Mouse (Mus musculus) midbrain, embryonic 13.5 days (tissue): ENCODE results near the gene Itch. TPM values are rescaled to one million over a fixed set of nuclear protein-coding genes. Genes with fewer than 3 reads are reported as not detected.

Source experiments
- ATAC-seq: fragments of 200-750 bp; cut with Nextera tagmentation; 2 replicates; pipeline ENCODE4 v1.8.0; 2017; ENCODE audit warnings: mild to moderate bottlenecking, moderate TSS enrichment, moderate library complexity
- H3K27ac ChIP-seq: fragments of 300-500 bp; sonication (generic); 2 replicates; pipeline ENCODE4 v1.5.1; 2015; ENCODE audit warnings: inconsistent platforms, mild to moderate bottlenecking, moderate library complexity
- H3K27me3 ChIP-seq: fragments of 300-500 bp; sonication (generic); 2 replicates; pipeline ENCODE4 v1.6.1; 2015; ENCODE audit warnings: mild to moderate bottlenecking, inconsistent platforms
- H3K36me3 ChIP-seq: fragments of 300-500 bp; sonication (generic); 2 replicates; pipeline ENCODE4 v1.6.1; 2015; ENCODE audit warnings: mild to moderate bottlenecking, inconsistent platforms
- H3K4me1 ChIP-seq: fragments of 300-500 bp; sonication (generic); replicated peaks from 2 replicates; pipeline ENCODE4 v1.6.1; 2015; ENCODE audit warnings: inconsistent platforms
- H3K4me2 ChIP-seq: fragments of 300-500 bp; sonication (generic); replicated peaks from 2 replicates; pipeline ENCODE4 v1.6.1; 2015; ENCODE audit warnings: moderate library complexity, mild to moderate bottlenecking, inconsistent platforms
- H3K4me3 ChIP-seq: fragments of 300-500 bp; sonication (generic); replicated peaks from 2 replicates; pipeline ENCODE4 v1.5.1; 2015; ENCODE audit warnings: mild to moderate bottlenecking, inconsistent platforms
- H3K9ac ChIP-seq: fragments of 300-500 bp; sonication (generic); replicated peaks from 2 replicates; pipeline ENCODE4 v1.6.1; 2015; ENCODE audit warnings: mild to moderate bottlenecking, inconsistent platforms
- H3K9me3 ChIP-seq: fragments of 300-500 bp; sonication (generic); 2 replicates; pipeline ENCODE4 v1.6.1; 2016; ENCODE audit warnings: mild to moderate bottlenecking, inconsistent platforms
- WGBS: fragments of 180-500 bp; shearing (Covaris S2); methylation state at CpG from one replicate; pipeline ENCODE4 v1.1.7; 2015; 5-methylcytosine and 5-hydroxymethylcytosine counted together
- polyA plus RNA-seq: library from polyadenylated mRNA; unstranded; fragments of >200 nt; fragmentation: Nextera tagmentation; extraction: Ambion mirVana; gene quantifications from 2 replicates; pipeline ENCODE4 v1.2.1, GENCODE M21; 2015

Itch gene
- polyA plus RNA-seq, 1 experiment from 2014 or later = 57.5 TPM

DNA sequence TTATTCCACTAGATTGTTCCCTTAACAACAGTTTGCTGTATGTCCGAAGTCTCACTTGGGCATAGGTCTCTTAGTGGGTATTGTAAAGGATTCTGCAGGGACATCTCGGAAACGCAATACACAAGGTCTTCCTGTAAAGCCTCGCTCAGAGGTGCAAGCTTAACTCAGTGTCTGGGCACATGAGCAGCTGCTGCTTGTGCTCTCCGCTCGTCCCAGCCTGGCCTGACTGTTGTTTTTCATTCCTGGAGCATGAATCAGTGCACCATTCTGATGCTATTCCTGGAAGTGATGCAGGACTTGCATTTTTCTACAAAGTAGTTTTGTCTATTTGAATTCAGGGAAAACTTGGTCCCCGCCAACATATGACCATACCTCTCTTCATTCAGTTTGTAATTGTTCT is 91.4 kb downstream of the Itch start:
- Histone ChIP-seq H3K4me3 (no peak overlapping the region), H3K27ac (no peak overlapping the region), H3K4me2 (no peak overlapping the region), H3K4me1 (no peaks in the 10 kb centered on the region), H3K9me3 (no peaks in the 10 kb centered on the region), H3K36me3 (peaks cover 75% of the 10 kb centered on the region), H3K27me3 (no peaks in the 10 kb centered on the region), H3K9ac (no peak overlapping the region)
- 90% methylated on average over 7 of the region's 7 CpGs for whole genome bisulfite sequencing
- no peak for ATAC-seq

DNA sequence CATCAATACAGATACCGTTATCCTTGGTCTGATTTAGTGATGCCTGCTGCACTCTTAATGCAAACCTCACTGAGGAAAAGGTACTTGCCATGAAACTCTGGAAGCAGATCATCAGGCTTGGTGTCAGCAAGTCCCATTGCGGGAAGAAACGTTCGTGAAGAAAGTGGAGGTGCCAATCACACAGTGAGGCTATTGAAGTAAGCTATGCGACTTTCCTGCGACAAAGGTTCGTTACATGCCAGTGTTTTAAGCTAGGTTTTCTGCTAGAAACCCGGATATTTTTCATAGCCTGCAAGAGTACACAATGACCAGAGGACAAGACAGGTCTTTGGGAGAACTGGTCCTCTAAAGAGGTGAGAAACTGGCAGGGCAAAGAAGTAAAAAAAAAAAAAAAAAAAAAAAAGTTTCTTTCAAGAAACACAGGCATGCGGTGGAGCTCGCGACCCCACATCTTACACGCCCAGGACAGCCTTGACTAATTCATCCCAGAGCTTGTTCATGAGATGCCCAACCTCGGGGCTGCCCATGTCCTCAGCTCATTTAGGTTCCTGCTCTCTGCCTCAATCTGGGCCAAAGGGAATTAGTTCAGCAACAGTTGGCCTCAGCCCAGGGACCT is 102.5 kb downstream of the Itch start:
- Histone ChIP-seq H3K27ac (peak overlapping the region; percentile 88), H3K9ac (peak overlapping the region; percentile 84), H3K4me1 (peaks cover 30% of the 10 kb centered on the region), H3K27me3 (no peaks in the 10 kb centered on the region), H3K4me3 (peak overlapping the region; percentile 79), H3K9me3 (no peaks in the 10 kb centered on the region), H3K4me2 (peak overlapping the region; percentile 95), H3K36me3 (peaks cover 5% of the 10 kb centered on the region; the same call in 1 of the 2 replicates)
- ATAC-seq = peak; percentile 95
- WGBS = 5% methylated on average over 13 of the region's 13 CpGs

- peak; percentile 100 for ATAC-seq
- H3K4me3 ChIP-seq = peak within 1 kb of the TSS; percentile 79
- H3K27ac ChIP-seq = peak within 1 kb of the TSS; percentile 88
- peaks cover 30% of the 10 kb centered on the region for H3K4me1 ChIP-seq
- H3K36me3 ChIP-seq = peaks cover 10% of the 10 kb centered on the region
- H3K9me3 ChIP-seq = no peaks in the 10 kb centered on the region
- peak within 1 kb of the TSS; percentile 84 for H3K9ac ChIP-seq
- under 1% methylated on average over 50 of the region's 50 CpGs for WGBS
- H3K4me2 ChIP-seq = peak within 1 kb of the TSS; percentile 95
- H3K27me3 ChIP-seq = no peaks in the 10 kb centered on the region
Measured at GRCm38 (mm10) chr2:155236362-155236992, 103.2 kb downstream of the Itch start, which contains the start of gene Dynlrb1. Gene Dynlrb1 (plus strand): TSS chr2:155236533.

DNA sequence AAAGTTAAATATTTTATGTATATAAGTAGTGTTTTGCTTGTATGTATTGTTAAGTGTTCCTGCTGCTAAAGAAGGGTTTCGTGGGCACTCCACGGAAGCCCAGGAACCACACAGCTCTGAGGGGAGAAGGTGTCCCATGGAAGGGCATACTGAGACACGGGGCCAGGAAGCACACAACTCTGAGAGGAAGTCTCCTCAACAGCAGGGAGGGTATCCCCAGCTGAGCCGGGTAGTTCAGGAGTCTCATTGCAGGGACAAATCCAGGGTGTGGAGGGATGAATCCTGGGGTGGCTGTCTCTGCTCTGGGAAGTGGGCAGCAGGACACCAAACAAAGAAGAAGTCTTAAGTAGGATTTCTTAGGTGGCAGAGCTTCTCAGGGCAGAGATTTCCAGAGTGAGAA is 104.0 kb downstream of the Itch start:
- H3K36me3 ChIP-seq = peaks cover 11% of the 10 kb centered on the region
- WGBS = 15% methylated on average over 4 of the region's 4 CpGs
- no peaks in the 10 kb centered on the region for H3K27me3 ChIP-seq
- peak overlapping the region; percentile 95 for H3K4me2 ChIP-seq
- H3K27ac ChIP-seq = no peak overlapping the region
- H3K4me1 ChIP-seq = peaks cover 30% of the 10 kb centered on the region
- ATAC-seq = no peak
- no peaks in the 10 kb centered on the region for H3K9me3 ChIP-seq
- peak overlapping the region; percentile 84 for H3K9ac ChIP-seq
- peak overlapping the region; percentile 79 for H3K4me3 ChIP-seq

DNA sequence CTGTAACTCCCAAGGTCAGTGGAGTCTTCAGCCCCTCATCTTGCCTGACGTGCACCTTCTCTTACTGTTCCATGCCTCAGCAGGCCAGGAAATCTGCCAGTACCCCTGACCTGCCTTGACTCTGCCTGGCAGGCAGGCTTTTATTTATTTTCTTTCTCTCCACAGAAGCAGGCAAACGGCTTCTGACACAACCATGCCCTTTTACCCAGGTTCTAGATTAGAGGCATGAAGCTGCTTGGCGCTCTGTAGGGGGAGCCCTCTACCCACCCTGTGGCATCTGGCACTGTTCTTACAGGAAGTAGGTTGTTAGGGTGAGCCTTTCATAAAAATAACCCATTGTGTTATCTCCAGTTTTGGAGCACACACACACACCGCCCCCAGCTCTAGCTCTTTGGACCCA is 107.6 kb downstream of the Itch start:
- WGBS = 89% methylated on average over 4 of the region's 4 CpGs
- no peaks in the 10 kb centered on the region for H3K27me3 ChIP-seq

GRCm38 (mm10) chr2:155242296-155242855 is 109.1 kb downstream of the Itch start:
- Histone ChIP-seq H3K4me3 (no peak overlapping the region), H3K9ac (no peak overlapping the region), H3K27me3 (no peaks in the 10 kb centered on the region), H3K9me3 (no peaks in the 10 kb centered on the region), H3K4me1 (peaks cover 20% of the 10 kb centered on the region), H3K27ac (no peak overlapping the region), H3K4me2 (no peak overlapping the region), H3K36me3 (peaks cover 59% of the 10 kb centered on the region)
- WGBS = 87% methylated on average over 7 of the region's 7 CpGs
- no peak for ATAC-seq

More for the DNA sequence above, 107.6 kb downstream of the Itch start:
- H3K4me1 ChIP-seq = peaks cover 23% of the 10 kb centered on the region
- H3K36me3 ChIP-seq = peaks cover 46% of the 10 kb centered on the region
- no peak overlapping the region for H3K4me2 ChIP-seq
- H3K9ac ChIP-seq = no peak overlapping the region
- H3K4me3 ChIP-seq = no peak overlapping the region
- H3K9me3 ChIP-seq = no peaks in the 10 kb centered on the region
- ATAC-seq = no peak
- H3K27ac ChIP-seq = no peak overlapping the region

GRCm38 (mm10) chr2:155246231-155246630 is 112.9 kb downstream of the Itch start:
- no peak overlapping the region for H3K27ac ChIP-seq
- no peak overlapping the region for H3K4me3 ChIP-seq
- H3K9ac ChIP-seq = no peak overlapping the region
- ATAC-seq = no peak
- H3K9me3 ChIP-seq = no peaks in the 10 kb centered on the region
- no peaks in the 10 kb centered on the region for H3K4me1 ChIP-seq
- no peaks in the 10 kb centered on the region for H3K27me3 ChIP-seq
- WGBS = 93% methylated on average over 4 of the region's 4 CpGs
- H3K4me2 ChIP-seq = no peak overlapping the region
- H3K36me3 ChIP-seq = peaks cover 90% of the 10 kb centered on the region

- no peaks in the 10 kb centered on the region for H3K27me3 ChIP-seq
Measured at GRCm38 (mm10) chr2:155248206-155248605, 114.9 kb downstream of the Itch start.

GRCm38 (mm10) chr2:155248718-155249117 is 115.4 kb downstream of the Itch start:
- Histone ChIP-seq H3K27me3 (no peaks in the 10 kb centered on the region), H3K27ac (no peak overlapping the region), H3K4me1 (no peaks in the 10 kb centered on the region), H3K9me3 (no peaks in the 10 kb centered on the region), H3K9ac (no peak overlapping the region), H3K36me3 (peaks cover 80% of the 10 kb centered on the region), H3K4me3 (no peak overlapping the region), H3K4me2 (no peak overlapping the region)
- WGBS = 87% methylated on average over 2 of the region's 2 CpGs
- ATAC-seq = no peak

More at GRCm38 (mm10) chr2:155248206-155248605, 114.9 kb downstream of the Itch start:
- no peaks in the 10 kb centered on the region for H3K4me1 ChIP-seq
- no peak overlapping the region for H3K27ac ChIP-seq
- peaks cover 85% of the 10 kb centered on the region for H3K36me3 ChIP-seq
- no peaks in the 10 kb centered on the region for H3K9me3 ChIP-seq
- no peak overlapping the region for H3K4me3 ChIP-seq
- no peak overlapping the region for H3K4me2 ChIP-seq
- H3K9ac ChIP-seq = no peak overlapping the region
- 95% methylated on average over 1 of the region's 1 CpGs for WGBS
- no peak for ATAC-seq

DNA sequence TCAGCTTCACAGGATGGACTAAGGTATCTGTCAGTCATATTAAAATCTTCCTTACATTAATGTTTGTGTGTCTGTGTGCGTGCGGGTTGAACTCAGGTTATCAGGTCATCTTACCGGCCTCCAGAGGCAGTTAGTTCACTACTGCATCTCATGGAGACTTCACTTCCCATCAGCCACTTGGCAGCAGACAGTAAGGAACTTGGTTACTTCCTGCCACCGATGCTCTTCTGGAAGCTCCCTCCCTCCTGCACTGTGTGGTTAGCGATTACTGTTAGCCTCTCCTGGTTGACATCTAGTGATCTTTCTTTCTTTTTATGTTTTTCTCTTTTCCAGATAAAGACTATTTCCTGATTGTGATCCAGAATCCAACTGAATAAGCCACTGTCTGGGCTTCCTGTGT is 116.3 kb downstream of the Itch start:
- no peak overlapping the region for H3K4me3 ChIP-seq
- no peaks in the 10 kb centered on the region for H3K4me1 ChIP-seq
- no peak overlapping the region for H3K9ac ChIP-seq
- ATAC-seq = no peak
- H3K27ac ChIP-seq = no peak overlapping the region
- H3K36me3 ChIP-seq = peaks cover 72% of the 10 kb centered on the region
- H3K4me2 ChIP-seq = no peak overlapping the region
- H3K27me3 ChIP-seq = no peaks in the 10 kb centered on the region
- 96% methylated on average over 5 of the region's 5 CpGs for WGBS
- H3K9me3 ChIP-seq = no peaks in the 10 kb centered on the region

GRCm38 (mm10) chr2:155265526-155265925 is 132.2 kb downstream of the Itch start:
- Histone ChIP-seq H3K9ac (no peak overlapping the region), H3K4me3 (no peak overlapping the region), H3K4me2 (no peak overlapping the region), H3K27me3 (no peaks in the 10 kb centered on the region), H3K4me1 (no peaks in the 10 kb centered on the region), H3K27ac (no peak overlapping the region), H3K9me3 (no peaks in the 10 kb centered on the region), H3K36me3 (no peaks in the 10 kb centered on the region)
- no peak for ATAC-seq
- WGBS = 93% methylated on average over 6 of the region's 6 CpGs

DNA sequence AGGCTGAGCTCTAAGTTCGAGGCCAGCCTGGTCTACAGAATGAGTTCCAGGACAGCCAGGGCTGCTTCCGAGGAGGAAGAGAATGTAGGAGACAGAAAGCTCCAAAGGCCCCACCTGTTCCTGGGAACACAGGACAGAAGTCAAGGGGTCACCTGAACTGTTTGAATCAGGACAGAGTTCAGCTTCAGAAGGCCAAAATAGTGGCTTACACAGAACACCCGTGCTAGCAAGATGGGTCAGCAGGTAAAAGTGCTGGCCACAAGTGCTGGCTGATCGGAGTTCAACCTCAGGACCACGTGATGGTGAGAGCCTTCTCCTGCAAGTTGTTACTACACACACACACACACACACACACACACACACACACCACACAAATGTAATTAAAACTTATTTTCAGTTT is 133.6 kb downstream of the Itch start:
- H3K4me3 ChIP-seq = no peak overlapping the region
- H3K27ac ChIP-seq = no peak overlapping the region
- H3K4me2 ChIP-seq = no peak overlapping the region
- H3K4me1 ChIP-seq = no peaks in the 10 kb centered on the region
- 85% methylated on average over 5 of the region's 5 CpGs for whole genome bisulfite sequencing
- no peak for ATAC-seq
- H3K9ac ChIP-seq = no peak overlapping the region
- no peaks in the 10 kb centered on the region for H3K9me3 ChIP-seq
- no peaks in the 10 kb centered on the region for H3K27me3 ChIP-seq
- no peaks in the 10 kb centered on the region for H3K36me3 ChIP-seq
